Mouse (Mus musculus): ENCODE data around the gene Smagp. TPM values are rescaled to one million over a fixed set of nuclear protein-coding genes. Genes with fewer than 3 reads are reported as not detected.

Gene Smagp
- polyA plus RNA-seq, 1 experiment from 2014 or later = 11.9 TPM

DNA sequence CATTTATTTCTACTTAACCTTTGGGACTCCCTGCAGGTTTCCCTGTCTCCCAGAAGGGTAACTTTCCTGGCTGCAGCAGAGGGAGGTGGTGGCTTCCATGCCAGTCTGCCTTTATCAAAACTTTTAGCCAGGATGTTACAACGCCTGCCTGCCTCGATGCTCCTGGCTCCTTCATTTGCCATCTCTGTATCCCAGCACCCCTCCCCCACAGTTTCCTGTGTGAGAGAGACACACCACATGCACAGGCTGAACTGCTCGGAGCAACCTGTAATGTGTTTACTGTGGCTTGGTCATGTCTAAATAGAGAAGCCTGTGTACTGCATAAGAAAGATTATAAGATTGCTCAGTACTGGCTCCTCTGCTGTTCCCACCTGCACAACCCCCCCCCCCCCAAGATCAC is 43.6 kb upstream of the Smagp start:
- Histone ChIP-seq H3K27me3 (ENCODE audit: insufficient read depth, low read length) (no peaks in the 10 kb centered on the region; the same call in 1 of the 2 replicates), H3K4me2 (no peak overlapping the region), H3K4me3 (ENCODE audit: low read depth, low read length) (no peak overlapping the region), H3K9me3 (ENCODE audit: low read depth, low read length) (no peaks in the 10 kb centered on the region), H3K9ac (no peak overlapping the region), H3K36me3 (ENCODE audit: insufficient read depth) (no peaks in the 10 kb centered on the region), H3K27ac (ENCODE audit: low read depth) (no peak overlapping the region), H3K4me1 (ENCODE audit: insufficient read depth) (no peaks in the 10 kb centered on the region)
- ATAC-seq (ENCODE audit: insufficient read depth) = no peak
- TF ChIP-seq CTCF (IDR thresholded peaks at IDR 0.05; ENCODE audit: low read depth) = no peak
- DNase-seq = no peak
- 39% methylated on average over 3 of the region's 3 CpGs for WGBS

DNA sequence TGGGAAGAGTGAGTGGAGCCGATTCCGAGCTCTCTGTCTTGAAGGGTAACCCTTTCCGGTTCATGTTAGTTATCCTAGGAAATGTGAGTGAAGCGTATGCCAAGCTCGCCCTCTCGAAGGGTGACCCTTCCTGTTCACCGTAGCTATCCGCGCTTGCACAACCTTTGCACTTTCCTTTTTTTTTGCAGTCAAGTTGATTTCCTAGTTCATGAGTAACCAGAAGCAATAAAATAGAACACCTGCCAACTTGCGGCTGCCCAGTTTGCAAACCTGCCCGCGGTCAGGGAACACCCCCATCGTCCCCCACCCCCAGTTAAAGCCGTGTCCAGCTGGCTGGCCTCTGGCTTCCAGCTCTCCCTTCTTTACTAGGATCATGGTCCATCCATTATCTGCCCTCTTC is 42.3 kb upstream of the Smagp start:
- Histone ChIP-seq H3K4me2 (no peak overlapping the region), H3K9ac (no peak overlapping the region), H3K36me3 (ENCODE audit: insufficient read depth) (no peaks in the 10 kb centered on the region), H3K9me3 (ENCODE audit: low read depth, low read length) (no peaks in the 10 kb centered on the region), H3K4me3 (ENCODE audit: low read depth, low read length) (no peak overlapping the region), H3K4me1 (ENCODE audit: insufficient read depth) (no peaks in the 10 kb centered on the region), H3K27ac (ENCODE audit: low read depth) (no peak overlapping the region), H3K27me3 (ENCODE audit: insufficient read depth, low read length) (no peaks in the 10 kb centered on the region)
- DNase-seq = no peak
- 75% methylated on average over 14 of the region's 14 CpGs for WGBS
- TF ChIP-seq CTCF (IDR thresholded peaks at IDR 0.05; ENCODE audit: low read depth) = no peak
- ATAC-seq (ENCODE audit: insufficient read depth) = no peak

DNA sequence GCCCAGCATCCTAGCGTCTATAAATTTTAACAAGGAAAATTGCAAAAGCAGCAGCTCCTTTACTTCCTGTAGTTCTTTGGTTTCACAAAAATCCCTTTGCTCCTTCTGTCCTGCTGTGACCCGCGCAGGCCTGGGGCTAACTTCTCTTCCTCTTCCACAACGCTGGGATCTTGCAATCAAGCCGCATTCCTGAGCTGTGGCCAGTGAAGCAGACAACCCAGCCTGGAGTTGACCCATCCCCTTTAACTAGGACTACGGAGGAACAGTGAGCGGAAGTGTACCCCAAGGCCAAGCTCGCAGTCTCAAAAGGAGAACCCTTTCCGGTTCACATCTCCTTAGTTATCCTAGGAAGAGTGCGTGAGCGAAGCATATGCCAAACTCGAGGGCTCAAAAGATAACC is 41.8 kb upstream of the Smagp start:
- Histone ChIP-seq H3K9ac (no peak overlapping the region), H3K4me3 (ENCODE audit: low read depth, low read length) (no peak overlapping the region), H3K4me2 (no peak overlapping the region), H3K27me3 (ENCODE audit: insufficient read depth, low read length) (no peaks in the 10 kb centered on the region), H3K36me3 (ENCODE audit: insufficient read depth) (no peaks in the 10 kb centered on the region), H3K27ac (ENCODE audit: low read depth) (no peak overlapping the region), H3K9me3 (ENCODE audit: low read depth, low read length) (no peaks in the 10 kb centered on the region), H3K4me1 (ENCODE audit: insufficient read depth) (no peaks in the 10 kb centered on the region)
- DNase-seq (no peak), ATAC-seq (ENCODE audit: insufficient read depth) (no peak)
- 81% methylated on average over 12 of the region's 12 CpGs for WGBS
- no peak for TF ChIP-seq CTCF (IDR thresholded peaks at IDR 0.05; ENCODE audit: low read depth)

DNA sequence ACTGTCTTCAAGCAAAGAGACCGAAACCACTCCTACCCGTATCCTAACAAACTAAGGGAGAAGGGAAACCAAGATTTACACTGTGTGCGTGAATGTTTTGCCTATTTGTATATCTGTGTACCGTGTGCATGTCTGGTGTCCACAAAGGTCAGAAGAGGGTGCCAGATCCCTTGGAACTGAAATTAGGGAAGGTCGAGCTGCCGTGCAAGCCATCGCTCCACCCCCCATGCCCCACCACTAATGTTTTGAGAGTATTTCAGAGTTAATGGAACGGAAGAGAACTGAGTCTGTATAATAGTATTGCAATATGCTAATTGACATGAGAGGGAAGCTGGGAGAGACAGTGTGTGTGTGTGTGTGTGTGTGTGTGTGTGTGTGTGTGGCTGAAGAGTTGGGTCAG is 40.9 kb upstream of the Smagp start:
- Histone ChIP-seq H3K4me2 (no peak overlapping the region), H3K27me3 (ENCODE audit: insufficient read depth, low read length) (no peaks in the 10 kb centered on the region), H3K9me3 (ENCODE audit: low read depth, low read length) (no peaks in the 10 kb centered on the region), H3K36me3 (ENCODE audit: insufficient read depth) (no peaks in the 10 kb centered on the region), H3K4me3 (ENCODE audit: low read depth, low read length) (no peak overlapping the region), H3K4me1 (ENCODE audit: insufficient read depth) (no peaks in the 10 kb centered on the region), H3K9ac (no peak overlapping the region), H3K27ac (ENCODE audit: low read depth) (no peak overlapping the region)
- DNase-seq (no peak), ATAC-seq (ENCODE audit: insufficient read depth) (no peak)
- TF ChIP-seq CTCF (IDR thresholded peaks at IDR 0.05; ENCODE audit: low read depth) = no peak
- WGBS = 87% methylated on average over 8 of the region's 8 CpGs

DNA sequence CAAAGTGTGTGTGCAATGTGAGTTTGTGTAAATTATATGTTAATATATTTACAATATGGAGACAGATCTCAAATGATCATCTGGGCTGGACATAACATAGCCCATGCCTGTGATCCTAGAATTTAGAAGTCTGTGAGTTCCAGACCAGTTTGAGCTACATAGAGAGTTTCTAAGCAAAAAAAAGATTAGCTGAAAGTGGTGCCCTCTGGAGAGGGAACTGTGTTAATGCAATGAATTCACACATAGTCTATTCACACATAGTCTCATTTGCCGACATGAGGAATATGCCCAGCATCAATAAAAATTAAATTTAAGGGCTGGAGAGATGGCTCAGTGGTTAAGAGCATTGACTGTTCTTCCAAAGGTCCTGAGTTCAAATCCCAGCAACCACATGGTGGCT is 39.8 kb upstream of the Smagp start:
- DNase-seq (no peak), ATAC-seq (ENCODE audit: insufficient read depth) (no peak)
- Histone ChIP-seq H3K9me3 (ENCODE audit: low read depth, low read length) (no peaks in the 10 kb centered on the region), H3K4me1 (ENCODE audit: insufficient read depth) (no peaks in the 10 kb centered on the region), H3K36me3 (ENCODE audit: insufficient read depth) (no peaks in the 10 kb centered on the region), H3K27ac (ENCODE audit: low read depth) (no peak overlapping the region), H3K4me2 (no peak overlapping the region), H3K9ac (no peak overlapping the region), H3K4me3 (ENCODE audit: low read depth, low read length) (no peak overlapping the region), H3K27me3 (ENCODE audit: insufficient read depth, low read length) (no peaks in the 10 kb centered on the region)
- peak; percentile 16 for TF ChIP-seq CTCF (IDR thresholded peaks at IDR 0.05; ENCODE audit: low read depth)
- WGBS = 87% methylated on average over 1 of the region's 1 CpGs

DNA sequence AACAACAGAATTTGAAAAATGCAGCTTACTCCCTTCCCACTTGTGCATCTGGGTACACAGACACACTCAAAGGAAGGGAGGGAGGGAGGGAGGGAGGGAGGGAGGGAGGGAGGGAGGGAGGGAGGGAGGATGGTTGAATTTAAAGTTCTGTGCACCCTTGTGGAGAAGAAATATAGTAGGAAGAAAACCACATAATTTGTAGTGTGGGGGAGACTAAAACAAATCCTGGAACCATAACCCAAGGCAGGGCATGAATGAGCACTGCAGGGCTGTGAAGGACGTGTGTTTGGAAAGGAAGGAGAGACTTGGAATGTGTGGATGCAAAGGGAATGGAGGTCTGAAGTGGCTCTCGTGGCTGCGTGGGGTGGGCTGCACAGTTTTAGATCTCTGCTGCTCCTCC is 38.7 kb upstream of the Smagp start:
- DNase-seq = no peak
- no peaks in the 10 kb centered on the region for H3K36me3 ChIP-seq (ENCODE audit: insufficient read depth)
- no peak overlapping the region for H3K9ac ChIP-seq
- H3K4me2 ChIP-seq = no peak overlapping the region
- H3K27ac ChIP-seq (ENCODE audit: low read depth) = no peak overlapping the region
- no peak overlapping the region for H3K4me3 ChIP-seq (ENCODE audit: low read depth, low read length)
- no peak for ATAC-seq (ENCODE audit: insufficient read depth)
- H3K9me3 ChIP-seq (ENCODE audit: low read depth, low read length) = no peaks in the 10 kb centered on the region
- 26% methylated on average over 3 of the region's 3 CpGs for WGBS
- TF ChIP-seq CTCF (IDR thresholded peaks at IDR 0.05; ENCODE audit: low read depth) = no peak
- no peaks in the 10 kb centered on the region for H3K4me1 ChIP-seq (ENCODE audit: insufficient read depth)
- no peaks in the 10 kb centered on the region for H3K27me3 ChIP-seq (ENCODE audit: insufficient read depth, low read length)

DNA sequence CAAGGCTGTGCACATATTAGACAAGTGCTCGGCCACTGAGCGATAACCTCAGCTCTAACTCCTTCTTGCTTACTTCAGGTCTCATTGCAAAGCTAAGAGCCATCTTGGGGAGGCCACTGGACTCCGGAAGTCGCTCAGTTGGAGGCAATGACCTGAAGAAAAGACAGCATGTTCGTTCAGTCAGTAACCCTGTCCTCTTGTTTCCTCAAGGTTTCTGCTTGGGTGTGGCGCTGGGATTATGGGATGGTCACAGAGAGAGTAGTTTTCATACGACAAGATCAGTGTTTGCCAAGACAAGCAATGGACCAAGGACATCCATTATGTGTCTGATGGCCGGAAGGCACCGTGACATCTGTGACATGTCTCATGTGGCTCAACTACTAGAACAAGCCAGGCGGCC is 37.8 kb upstream of the Smagp start:
- H3K27ac ChIP-seq (ENCODE audit: low read depth) = no peak overlapping the region

More for the DNA sequence above, 37.8 kb upstream of the Smagp start:
- H3K9me3 ChIP-seq (ENCODE audit: low read depth, low read length) = no peaks in the 10 kb centered on the region
- H3K4me1 ChIP-seq (ENCODE audit: insufficient read depth) = no peaks in the 10 kb centered on the region
- H3K36me3 ChIP-seq (ENCODE audit: insufficient read depth) = no peaks in the 10 kb centered on the region
- WGBS = 81% methylated on average over 10 of the region's 10 CpGs
- no peak overlapping the region for H3K9ac ChIP-seq
- no peak overlapping the region for H3K4me2 ChIP-seq
- ATAC-seq (ENCODE audit: insufficient read depth) (no peak), DNase-seq (no peak)
- H3K4me3 ChIP-seq (ENCODE audit: low read depth, low read length) = no peak overlapping the region
- H3K27me3 ChIP-seq (ENCODE audit: insufficient read depth, low read length) = no peaks in the 10 kb centered on the region
- no peak for TF ChIP-seq CTCF (IDR thresholded peaks at IDR 0.05; ENCODE audit: low read depth)
